Mouse (Mus musculus) mammary gland, adult 2 months (tissue): ENCODE results near the gene Gm5114. TPM values are rescaled to one million over a fixed set of nuclear protein-coding genes. Genes with fewer than 3 reads are reported as not detected.

Experiments
- polyA plus RNA-seq: library from polyadenylated mRNA; depleted of rRNA; stranded (reverse); fragments of >200 nt; gene quantifications from 2 replicates; pipeline ENCODE4 v1.2.3, GENCODE M21; 2012; ENCODE audit warnings: low replicate concordance; rRNA removed

Gene Gm5114
- not detected in 2 replicates for polyA plus RNA-seq

GRCm38 (mm10) chr7:39413060-39413459 lies at the start of gene Gm5114:
Gene Gm5114, minus strand, starts transcription at chr7:39413160.

Other genes starting within 250 kb of the Gm5114 start
- 0.30 and 0.72 TPM in 2 replicates for gene Zfp619, start 104.6 kb upstream of the Gm5114 start, polyA plus RNA-seq